20 mouse cellular contexts compared by ENCODE assay signal in the genomic region with DNA sequence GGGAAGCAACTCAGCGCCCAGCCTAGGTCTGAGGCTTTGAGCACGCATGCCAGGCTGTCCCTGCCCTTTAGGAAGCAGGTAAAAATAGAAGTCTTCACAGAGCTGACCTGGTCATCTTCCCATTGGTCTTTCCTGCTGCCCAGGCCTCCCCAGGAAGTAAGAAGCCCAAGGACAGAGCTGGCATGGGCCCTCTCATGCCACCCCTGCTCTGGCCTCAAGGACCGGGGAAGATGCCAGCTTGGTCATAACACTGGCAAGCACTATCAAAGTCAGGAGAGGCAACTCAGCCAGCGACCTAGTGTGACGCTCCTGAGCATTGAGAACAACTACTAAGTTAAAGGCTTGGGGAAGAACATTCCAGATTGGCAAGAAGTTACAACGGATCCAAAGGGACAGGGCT. TPM values are rescaled to one million over a fixed set of nuclear protein-coding genes. Genes with fewer than 3 reads are reported as not detected.
DNase-seq lines count a peak whose midpoint lies in the region; ATAC-seq lines count a peak whose summit lies in the region.
"Had no signal": no experiment of that assay in that cellular context is flagged by ENCODE, and none has a peak within 500 bp of the region (broad histone marks: within the 10 kb centered on the region; RNA-seq: fewer than 3 reads in every experiment).

No protein-coding gene starts in this region.

- 90% methylated on average over 6 of the region's 6 CpGs for WGBS in kidney, embryonic 15.5 days

- H3K9ac ChIP-seq in kidney, embryonic 15.5 days = no peak overlapping the region
- H3K9ac ChIP-seq: forebrain, embryonic 15.5 days; hindbrain, embryonic 13.5 days; liver, embryonic 14.5 days; neural tube, embryonic 13.5 days had no signal

- no peaks in the 10 kb centered on the region for H3K36me3 ChIP-seq in kidney, embryonic 15.5 days
- H3K36me3 ChIP-seq: forebrain, embryonic 15.5 days; hindbrain, embryonic 13.5 days; limb, embryonic 10.5 days; neural tube, embryonic 13.5 days had no signal

- H3K27me3 ChIP-seq in kidney, embryonic 15.5 days = peaks cover 30% of the 10 kb centered on the region
- H3K27me3 ChIP-seq: forebrain, embryonic 15.5 days had no signal

- H3K9me3 ChIP-seq in kidney, embryonic 15.5 days (replicated peaks) = no peaks in the 10 kb centered on the region
- H3K9me3 ChIP-seq: forebrain, embryonic 15.5 days; hindbrain, embryonic 13.5 days; limb, embryonic 10.5 days; neural tube, embryonic 13.5 days had no signal

- no peak overlapping the region for H3K4me3 ChIP-seq in kidney, embryonic 15.5 days (replicated peaks)
- H3K4me3 ChIP-seq: forebrain, embryonic 15.5 days; hindbrain, embryonic 13.5 days; limb, embryonic 10.5 days; neural tube, embryonic 13.5 days had no signal

- H3K27ac ChIP-seq in kidney, embryonic 15.5 days = no peak overlapping the region
- H3K27ac ChIP-seq: forebrain, embryonic 15.5 days; hindbrain, embryonic 13.5 days; liver, embryonic 14.5 days; neural tube, embryonic 13.5 days; stomach, postnatal 0 days had no signal

- intact Hi-C loops in left cerebral cortex, postnatal 36 days (cut with DNase I) = no loop called here

- DNase-seq in cerebellum, postnatal 10 days = peak; percentile 34 to 45
- DNase-seq in cerebellum, adult 9-11 months = no peak
- peak; percentile 69 for DNase-seq in 3134 (ENCODE audit: extremely low read depth, insufficient read length, low spot score)
- DNase-seq in adrenal gland, postnatal 36 days = peak; percentile 90 to 93
- DNase-seq in heart, adult 9 months (ENCODE audit: low spot score in 2 of 2) = peak; percentile 73 to 81
- no peak for DNase-seq in embryo, embryonic 9.5 days (ENCODE audit: extremely low spot score)
- DNase-seq in left cerebral cortex, postnatal 36 days (ENCODE audit: low spot score in 2 of 2) = no peak
- DNase-seq: cerebellum, adult 9-10 months; embryo, embryonic 11 days; kidney, adult 11 months; kidney, postnatal 4 days; thymus, postnatal 25 days had no signal

- no peak overlapping the region for H3K4me2 ChIP-seq in kidney, embryonic 15.5 days
- H3K4me2 ChIP-seq: forebrain, embryonic 15.5 days; hindbrain, embryonic 13.5 days; neural tube, embryonic 13.5 days had no signal

- peaks cover 44% of the 10 kb centered on the region for H3K4me1 ChIP-seq in kidney, embryonic 15.5 days

- ATAC-seq in kidney, embryonic 15.5 days (replicated peaks; ENCODE audit: low FRiP score) = no peak
- ATAC-seq: forebrain, embryonic 15.5 days; lung, postnatal 0 days had no signal

RNA-seq across cellular contexts. Expression of a gene that starts 38.5 kb away (rescaled TPM):
- 100 to 1,000 TPM; 200 to 332 TPM for total RNA-seq in adrenal gland, postnatal 36 days (2021)
- 8.6 and 9.9 TPM in 2 replicates for polyA plus RNA-seq in kidney, embryonic 15.5 days (2015; fragmentation: Nextera tagmentation; extraction: Ambion mirVana)
- total RNA-seq in left cerebral cortex, postnatal 36 days (2021) = 10 to 100 TPM; 60.9 to 68.6 TPM

Comparison
In these comparisons a context has a peak if more than half of its experiments do, and no peak if none do; other contexts are left out.
1. DNase-seq: peak in cerebellum, postnatal 10 days (2 of 2), 3134 (single experiment), adrenal gland, postnatal 36 days (2 of 2) and heart, adult 9 months (2 of 2); none in cerebellum, adult 9-11 months (single experiment), embryo, embryonic 9.5 days (single experiment) and left cerebral cortex, postnatal 36 days (0 of 2).